Mouse (Mus musculus) mouse trophoblast stem cell (cell line): ENCODE results near the gene Rcan1.

ENCODE experiments used
- in situ Hi-C, 2 experiments: fragments of 300-500 bp; cut with MseI, MboI; formaldehyde crosslinking; loops; 2 replicates in 1 of 2; 3 replicates in 1 of 2; pipeline ENCODE4 v1.15.1; 2025

Gene Rcan1

DNA sequence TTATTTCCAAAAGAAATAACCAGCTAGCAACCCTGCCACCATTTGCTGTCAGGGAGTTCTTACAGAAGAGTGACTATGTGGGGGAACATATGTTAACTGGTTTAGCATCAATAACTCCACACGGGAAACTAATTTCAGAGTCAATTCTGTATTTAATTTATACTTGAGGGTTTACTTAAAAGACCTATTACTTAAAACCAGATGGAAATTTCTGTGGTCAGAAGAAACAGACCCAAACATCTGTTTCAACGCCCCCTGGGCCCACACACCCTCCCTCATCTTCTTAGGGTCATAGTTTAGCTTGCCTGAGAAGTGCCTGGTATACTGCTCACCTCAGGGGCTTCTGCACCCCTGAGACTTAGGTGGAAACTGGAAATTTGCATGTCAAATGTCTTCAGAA, 116.8 kb downstream of the Rcan1 start:
- in situ Hi-C loops = no loop called here

DNA sequence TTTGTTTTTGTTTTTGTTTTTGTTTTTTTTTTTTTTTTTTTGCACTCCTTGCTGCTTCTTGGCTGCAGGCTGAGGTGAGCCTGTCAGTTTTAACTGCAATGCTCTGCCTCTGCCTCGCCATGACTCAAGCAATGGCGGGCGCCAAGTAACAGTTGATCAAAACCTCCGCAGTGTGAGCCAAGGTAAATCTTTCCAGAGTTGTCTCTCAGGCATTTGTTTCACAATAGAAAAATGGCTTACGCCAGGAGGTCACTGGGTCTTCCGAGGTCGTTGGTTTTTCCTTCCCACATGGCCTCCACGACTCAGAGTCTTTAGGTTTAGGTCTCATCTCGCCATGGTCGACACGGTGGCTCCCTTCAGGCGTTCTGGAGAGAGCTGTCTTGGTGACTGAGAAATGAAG, 117.4 kb downstream of the Rcan1 start:
- in situ Hi-C loops = no loop called here

- in situ Hi-C loops = no loop called here
Measured at GRCm38 (mm10) chr16:92348941-92349340, 121.7 kb downstream of the Rcan1 start.

DNA sequence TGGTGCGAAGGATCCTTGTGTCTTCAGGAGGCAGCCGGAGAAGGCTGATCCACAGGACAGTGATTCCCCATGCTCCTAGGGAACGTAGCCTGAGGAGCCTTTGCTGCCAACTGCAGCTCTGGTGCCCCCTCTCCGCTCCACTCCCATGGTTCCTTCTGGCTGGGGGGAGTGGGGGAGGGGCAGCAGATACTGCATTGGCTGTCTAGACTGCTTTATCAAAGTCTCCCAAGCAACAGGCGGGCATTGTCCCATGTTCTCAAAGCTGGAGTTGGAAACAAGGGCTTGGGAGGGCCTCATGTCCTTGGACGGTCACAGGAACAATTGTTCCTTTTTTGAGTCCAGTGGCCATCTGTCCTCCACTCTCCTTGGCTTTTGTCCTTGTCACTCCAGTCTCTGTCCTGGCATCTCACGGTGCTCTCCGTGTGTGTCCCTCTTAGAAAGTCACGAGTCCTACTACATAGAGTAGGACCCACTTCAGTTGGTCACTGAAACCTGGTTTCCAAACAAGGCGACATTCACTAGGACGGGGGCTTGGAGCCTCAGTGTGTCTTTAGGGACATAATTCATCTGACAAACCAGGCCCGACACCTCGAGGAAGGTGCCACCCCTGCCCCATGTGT, 124.3 kb downstream of the Rcan1 start:
- in situ Hi-C loops = no loop called here

DNA sequence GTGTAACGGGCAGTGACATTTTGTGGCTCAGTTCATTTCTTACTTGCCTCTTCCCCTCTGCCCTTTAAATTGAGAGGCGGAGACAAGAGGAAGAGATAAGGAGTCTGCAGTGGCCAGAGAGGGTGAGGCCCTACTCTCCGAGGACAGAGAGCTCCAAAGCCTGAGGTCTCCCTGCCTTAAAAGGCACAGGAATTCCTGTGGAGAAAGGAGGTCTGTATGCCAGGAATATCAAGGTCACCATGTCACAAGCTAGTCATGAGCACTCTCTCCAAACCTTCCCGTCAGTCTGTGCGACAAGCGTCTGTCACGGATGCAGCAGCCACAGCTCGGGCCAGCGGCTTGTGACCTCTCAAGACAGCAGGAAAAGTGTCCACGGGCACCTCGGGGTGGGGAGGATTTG, 125.5 kb downstream of the Rcan1 start:
- in situ Hi-C loops = no loop called here
